Mouse (Mus musculus) left cerebral cortex, adult 2 months (tissue): ENCODE data around the gene Akap13. TPM values are rescaled to one million over a fixed set of nuclear protein-coding genes. Genes with fewer than 3 reads are reported as not detected.

ENCODE experiments used
- DNase-seq, 2 experiments: peaks; one replicate each; pipeline ENCODE4 v3.0.0; 2021 to 2022; ENCODE audit warnings: low spot score in 2 of 2, mixed read lengths in 1 of 2; ENCODE audit errors: extremely low spot score in 1 of 2
- H3K27ac ChIP-seq: fragments of 200-600 bp; 2 replicates; pipeline ENCODE4 v1.8.1; 2022
- H3K4me3 ChIP-seq: fragments of 200-600 bp; 2 replicates; pipeline ENCODE4 v1.8.1; 2022
- CTCF ChIP-seq: fragments of 200-600 bp; IDR thresholded peaks from 2 replicates; pipeline ENCODE4 v1.8.1; 2022; ENCODE audit warnings: antibody characterized with exemption, mild to moderate bottlenecking, moderate library complexity
- intact Hi-C: fragments of 180-260 bp; cut with DNase I; formaldehyde crosslinking; loops from one replicate; pipeline ENCODE4 v1.15.1; 2025
- total RNA-seq, 2 experiments: library from RNA; stranded (reverse); gene quantifications; 2 replicates each; pipeline ENCODE4 v1.2.3; 2021

Gene Akap13
- total RNA-seq, 2 experiments from 2014 or later, result 26.8 to 28.7 TPM

DNA sequence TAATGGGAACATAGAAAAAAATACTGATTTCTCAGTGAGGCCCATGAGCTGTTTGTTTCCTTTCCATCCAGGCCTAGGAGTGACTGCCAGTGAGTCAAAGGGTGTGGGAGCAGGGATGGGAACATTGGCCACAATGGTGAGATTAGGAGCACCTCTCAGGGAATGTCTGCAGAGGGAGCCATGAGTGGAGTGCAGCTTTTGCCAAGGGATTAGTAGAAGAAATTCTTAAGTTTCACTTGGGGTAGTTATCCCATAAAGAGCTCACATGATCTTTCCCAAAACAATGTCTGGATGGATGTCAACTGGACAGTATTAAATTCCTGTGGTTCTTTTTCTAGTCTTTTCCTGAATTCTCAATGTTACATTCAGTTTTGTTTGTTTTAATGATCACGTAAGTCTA lies 227.6 kb downstream of the Akap13 start:
- DNase-seq, result no peak
- intact Hi-C loops, result no loop called here
- Histone ChIP-seq H3K27ac (no peak overlapping the region), H3K4me3 (no peak overlapping the region)
- TF ChIP-seq CTCF, result no peak

DNA sequence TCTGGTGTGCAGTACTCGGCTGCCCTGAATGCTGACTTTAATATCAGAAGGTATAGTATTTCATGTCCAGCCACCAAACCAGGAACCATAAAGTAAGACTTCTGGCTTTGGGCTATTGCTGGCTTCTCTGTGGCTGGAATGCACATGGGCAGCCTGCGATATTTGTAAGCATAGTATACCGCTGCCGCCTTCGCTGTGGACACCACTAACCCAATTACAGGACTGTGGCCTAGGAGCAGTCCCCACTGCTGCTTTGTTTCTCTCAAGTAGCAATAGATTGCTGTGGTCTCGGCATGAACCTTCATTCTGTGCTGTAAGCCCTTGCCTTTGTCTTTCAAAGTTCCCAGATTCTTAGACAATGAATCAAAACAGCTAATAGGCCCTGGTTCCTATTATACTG lies 228.1 kb downstream of the Akap13 start:
- intact Hi-C loops, result no loop called here

GRCm38 (mm10) chr7:75684976-75685375 lies 229.6 kb downstream of the Akap13 start:
- intact Hi-C loops, result no loop called here
- Histone ChIP-seq H3K4me3 (no peak overlapping the region), H3K27ac (no peak overlapping the region)
- no peak for TF ChIP-seq CTCF
- no peak for DNase-seq

More for the DNA sequence above, 228.1 kb downstream of the Akap13 start:
- no peak for DNase-seq
- Histone ChIP-seq H3K4me3 (no peak overlapping the region), H3K27ac (no peak overlapping the region)
- no peak for TF ChIP-seq CTCF

GRCm38 (mm10) chr7:75686046-75686826 lies 230.9 kb downstream of the Akap13 start:
- intact Hi-C loops, result no loop called here
- TF ChIP-seq CTCF, result no peak

GRCm38 (mm10) chr7:75686827-75687164 lies 231.5 kb downstream of the Akap13 start:
- Histone ChIP-seq H3K4me3 (no peak overlapping the region), H3K27ac (no peak overlapping the region)
- DNase-seq, result no peak
- intact Hi-C loops, result no loop called here
- no peak for TF ChIP-seq CTCF

More at GRCm38 (mm10) chr7:75686046-75686826, 230.9 kb downstream of the Akap13 start:
- no peak for DNase-seq
- Histone ChIP-seq H3K4me3 (no peak overlapping the region), H3K27ac (no peak overlapping the region)

DNA sequence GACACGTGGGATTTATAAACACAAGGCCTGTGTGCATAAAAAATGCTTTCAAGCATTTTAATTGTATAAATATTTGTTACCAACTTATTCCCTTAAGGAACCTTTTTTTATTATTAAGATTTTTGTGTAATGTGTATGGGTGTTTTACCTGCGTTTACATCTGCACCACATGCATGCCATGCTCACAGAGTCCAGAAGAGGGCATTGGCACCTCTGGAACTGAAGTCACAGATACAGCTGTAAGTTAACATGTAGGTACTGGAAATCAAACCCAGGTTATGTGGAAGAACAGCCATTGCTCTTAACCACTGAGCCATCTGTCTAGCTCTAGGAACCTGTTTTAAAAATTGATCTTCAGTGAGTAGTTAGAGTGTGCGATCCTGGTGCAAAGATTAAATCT lies 232.8 kb downstream of the Akap13 start:
- intact Hi-C loops, result no loop called here
- Histone ChIP-seq H3K4me3 (no peak overlapping the region), H3K27ac (no peak overlapping the region)
- TF ChIP-seq CTCF, result peak; percentile 22
- no peak for DNase-seq

DNA sequence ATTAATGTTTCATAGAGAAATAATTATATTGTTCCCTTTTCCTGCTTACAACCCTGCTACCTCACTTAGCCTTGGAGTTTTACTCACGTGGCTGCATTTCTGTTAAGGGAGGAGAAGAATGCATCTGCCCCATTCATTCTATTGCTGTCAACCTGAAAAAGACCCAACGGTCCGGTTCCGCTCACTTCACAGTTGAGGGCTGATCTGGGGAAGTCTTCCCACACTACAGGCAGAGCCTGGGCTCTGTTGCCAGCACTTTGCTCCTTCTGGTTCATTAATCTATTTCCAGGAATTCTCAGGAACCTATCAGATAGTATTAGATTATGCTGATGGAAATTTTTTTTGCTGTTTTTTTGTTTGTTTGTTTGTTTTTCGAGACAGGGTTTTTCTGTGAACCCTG lies 239.4 kb downstream of the Akap13 start:
- intact Hi-C loops, result loop anchor here (2.0 kb wide), 1 partner anchor 74 kb away; no protein-coding TSS in a partner anchor
- no peak for TF ChIP-seq CTCF
- no peak for DNase-seq
- H3K27ac ChIP-seq, result no peak overlapping the region
- H3K4me3 ChIP-seq, result no peak overlapping the region

DNA sequence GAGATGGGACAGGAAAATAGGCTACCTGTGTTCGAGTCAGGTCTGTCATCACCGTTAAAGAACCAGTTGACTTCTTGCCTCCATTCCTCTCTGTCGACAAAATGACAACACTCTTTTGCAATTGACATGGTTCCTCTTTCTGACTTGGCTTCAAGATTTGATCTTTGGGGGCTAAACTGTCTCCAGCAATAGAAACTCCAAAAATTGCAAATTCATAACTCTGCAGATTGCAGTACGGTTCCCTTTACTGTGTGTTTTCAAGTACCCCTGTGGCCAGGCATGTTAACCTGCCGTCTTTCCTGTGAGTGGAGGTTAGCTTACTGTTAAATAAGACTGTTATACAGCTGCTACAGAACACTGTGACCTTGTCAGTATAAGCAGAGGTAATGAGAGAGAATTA lies 244.5 kb downstream of the Akap13 start:
- DNase-seq, result no peak
- intact Hi-C loops, result no loop called here
- Histone ChIP-seq H3K27ac (no peak overlapping the region), H3K4me3 (no peak overlapping the region)
- no peak for TF ChIP-seq CTCF

DNA sequence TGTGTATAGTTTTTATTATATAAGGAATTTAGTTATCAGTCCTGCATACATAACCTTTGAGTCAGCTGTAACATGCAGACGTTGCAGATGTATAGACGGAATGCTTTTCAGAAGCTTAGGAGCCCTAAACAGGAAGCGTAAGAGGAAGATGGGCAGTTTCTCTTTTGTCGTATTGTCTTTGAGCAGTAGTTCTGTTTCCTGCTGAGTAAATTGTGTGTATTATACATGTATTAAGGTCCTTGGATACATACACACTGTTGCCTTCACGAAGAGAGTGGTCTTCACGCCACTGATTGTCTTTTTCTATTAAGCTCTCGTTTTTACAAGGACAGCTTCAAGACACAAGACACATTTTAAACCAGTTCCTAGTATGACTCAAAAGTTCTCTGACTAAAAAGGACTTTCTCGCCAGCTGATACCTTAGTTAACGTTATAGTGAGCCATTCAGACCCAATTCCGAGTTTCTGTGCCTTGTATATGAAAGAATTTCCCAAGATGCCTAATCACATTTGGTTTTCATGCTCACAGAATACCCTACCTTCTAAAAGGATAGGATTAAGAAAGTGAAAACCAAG lies 245.5 kb downstream of the Akap13 start:
- no peak for DNase-seq
- no peak for TF ChIP-seq CTCF
- Histone ChIP-seq H3K27ac (no peak overlapping the region), H3K4me3 (no peak overlapping the region)
- intact Hi-C loops, result no loop called here

GRCm38 (mm10) chr7:75701761-75702160 lies 246.4 kb downstream of the Akap13 start:
- no peak for DNase-seq
- no peak overlapping the region for H3K4me3 ChIP-seq
- intact Hi-C loops, result no loop called here
- no peak for TF ChIP-seq CTCF
- H3K27ac ChIP-seq, result no peak overlapping the region

- intact Hi-C loops, result no loop called here
- TF ChIP-seq CTCF, result no peak
- no peak for DNase-seq
- Histone ChIP-seq H3K27ac (no peak overlapping the region), H3K4me3 (no peak overlapping the region)
Observed at GRCm38 (mm10) chr7:75702368-75702767, 247.0 kb downstream of the Akap13 start.

- DNase-seq, result no peak
- no peak overlapping the region for H3K27ac ChIP-seq
- H3K4me3 ChIP-seq, result no peak overlapping the region
- intact Hi-C loops, result no loop called here
- no peak for TF ChIP-seq CTCF
Observed at GRCm38 (mm10) chr7:75702966-75703645, 247.8 kb downstream of the Akap13 start.

DNA sequence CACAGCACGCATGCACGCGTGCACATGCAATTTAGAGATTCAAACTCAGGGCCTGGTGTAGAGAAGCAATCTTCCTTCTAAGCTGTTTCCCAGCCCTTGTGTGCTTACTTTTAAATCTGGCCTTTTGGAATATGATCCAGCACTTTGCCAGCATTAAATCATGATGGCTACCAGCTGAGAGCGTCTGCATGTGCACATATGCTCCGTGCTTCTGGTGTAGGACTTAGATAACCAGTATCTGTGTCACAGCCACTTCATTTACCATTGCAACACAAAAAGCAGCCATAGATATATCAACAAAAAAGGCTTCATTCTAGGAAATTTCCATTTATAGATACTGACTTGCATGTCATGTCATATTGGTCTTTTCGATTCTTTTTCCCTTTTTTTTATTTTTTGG lies 249.5 kb downstream of the Akap13 start:
- DNase-seq, result no peak
- no peak for TF ChIP-seq CTCF
- Histone ChIP-seq H3K27ac (no peak overlapping the region), H3K4me3 (no peak overlapping the region)
- intact Hi-C loops, result no loop called here
